Mouse (Mus musculus) forebrain, embryonic 11.5 days (tissue): ENCODE measurements at regions not wholly inside any gene's neighbourhood (a gene's known extent, or its start where the extent isn't known, plus 50 kb on each side); places are given as distances from the start of the nearest gene placed in this dataset.

Experiments used
- ATAC-seq: fragments of 200-750 bp; cut with Nextera tagmentation; replicated peaks from 2 replicates; pipeline ENCODE4 v1.8.0; 2017; ENCODE audit warnings: moderate TSS enrichment; ENCODE audit not compliant: low FRiP score
- DNase-seq: peaks from one replicate; pipeline ENCODE4 v3.0.0-alpha.2; 2017; ENCODE audit warnings: low spot score
- H3K27ac ChIP-seq: fragments of 300-500 bp; sonication (generic); 2 replicates; pipeline ENCODE4 v1.5.1; 2014; ENCODE audit warnings: low read depth, low read length
- H3K27me3 ChIP-seq: fragments of 300-500 bp; sonication (generic); 2 replicates; pipeline ENCODE4 v1.6.1; 2014; ENCODE audit warnings: mild to moderate bottlenecking, low read length, mixed read lengths; ENCODE audit not compliant: control insufficient read depth, insufficient read depth
- H3K36me3 ChIP-seq: fragments of 300-500 bp; sonication (generic); 2 replicates; pipeline ENCODE4 v1.6.1; 2014; ENCODE audit warnings: mild to moderate bottlenecking, low read length, moderate library complexity, mixed read lengths; ENCODE audit not compliant: control insufficient read depth, insufficient read depth
- H3K4me1 ChIP-seq: fragments of 300-500 bp; sonication (generic); replicated peaks from 2 replicates; pipeline ENCODE4 v1.6.1; 2014; ENCODE audit warnings: low read length, mixed read lengths; ENCODE audit not compliant: control insufficient read depth, insufficient read depth
- H3K4me2 ChIP-seq: fragments of 300-500 bp; sonication (generic); 2 replicates; pipeline ENCODE4 v1.6.1; 2014; ENCODE audit warnings: low read depth, mild to moderate bottlenecking, low read length, moderate library complexity, mixed read lengths; ENCODE audit not compliant: severe bottlenecking
- H3K4me3 ChIP-seq: fragments of 300-500 bp; sonication (generic); 2 replicates; pipeline ENCODE4 v1.5.1; 2014; ENCODE audit warnings: low read depth, low read length
- H3K9ac ChIP-seq: fragments of 300-500 bp; sonication (generic); 2 replicates; pipeline ENCODE4 v1.6.1; 2014; ENCODE audit warnings: low read length
- H3K9me3 ChIP-seq: fragments of 300-500 bp; sonication (generic); 2 replicates; pipeline ENCODE4 v1.6.1; 2016; ENCODE audit warnings: low read length, mixed read lengths; ENCODE audit not compliant: control insufficient read depth
- WGBS: fragments of 180-500 bp; shearing (Covaris S2); extraction: QIAGEN DNeasy Blood & Tissue Kit; methylation state at CpG from one replicate; pipeline ENCODE4 v1.1.7; 2014; 5-methylcytosine and 5-hydroxymethylcytosine counted together

GRCm38 (mm10) chrX:19150606-19151005, 330.5 kb downstream of the Tex13c3 start:
- H3K4me3 ChIP-seq: no peak overlapping the region
- ATAC-seq (no peak), DNase-seq (no peak)
- no peak overlapping the region for H3K4me2 ChIP-seq
- 97% methylated on average over 3 of the region's 3 CpGs for WGBS
- no peaks in the 10 kb centered on the region for H3K27me3 ChIP-seq
- no peak overlapping the region for H3K9ac ChIP-seq
- H3K9me3 ChIP-seq: no peaks in the 10 kb centered on the region
- no peaks in the 10 kb centered on the region for H3K4me1 ChIP-seq
- H3K36me3 ChIP-seq: no peaks in the 10 kb centered on the region
- no peak overlapping the region for H3K27ac ChIP-seq

GRCm38 (mm10) chrX:19148672-19149071, 332.4 kb downstream of the Tex13c3 start:
- Histone ChIP-seq H3K4me2 (no peak overlapping the region), H3K9ac (no peak overlapping the region), H3K36me3 (no peaks in the 10 kb centered on the region), H3K4me1 (no peaks in the 10 kb centered on the region), H3K4me3 (no peak overlapping the region), H3K27me3 (no peaks in the 10 kb centered on the region), H3K9me3 (no peaks in the 10 kb centered on the region), H3K27ac (no peak overlapping the region)
- DNase-seq (no peak), ATAC-seq (no peak)
- WGBS: 100% methylated on average over 1 of the region's 1 CpGs

- WGBS: 86% methylated on average over 3 of the region's 3 CpGs
- ATAC-seq (no peak), DNase-seq (no peak)
- H3K9me3 ChIP-seq: no peaks in the 10 kb centered on the region
- H3K9ac ChIP-seq: no peak overlapping the region
- H3K4me2 ChIP-seq: no peak overlapping the region
- no peak overlapping the region for H3K27ac ChIP-seq
- no peaks in the 10 kb centered on the region for H3K4me1 ChIP-seq
- H3K4me3 ChIP-seq: no peak overlapping the region
- no peaks in the 10 kb centered on the region for H3K27me3 ChIP-seq
- H3K36me3 ChIP-seq: no peaks in the 10 kb centered on the region
These were observed 332.9 kb downstream of the Tex13c3 start for GRCm38 (mm10) chrX:19148251-19148650.

GRCm38 (mm10) chrX:19112753-19113152, 368.4 kb downstream of the Tex13c3 start:
- DNase-seq (no peak), ATAC-seq (no peak)
- H3K4me2 ChIP-seq: no peak overlapping the region
- H3K4me1 ChIP-seq: no peaks in the 10 kb centered on the region
- WGBS: 87% methylated on average over 7 of the region's 7 CpGs
- H3K27ac ChIP-seq: no peak overlapping the region
- H3K9me3 ChIP-seq: no peaks in the 10 kb centered on the region
- H3K9ac ChIP-seq: no peak overlapping the region
- no peaks in the 10 kb centered on the region for H3K36me3 ChIP-seq
- no peak overlapping the region for H3K4me3 ChIP-seq
- no peaks in the 10 kb centered on the region for H3K27me3 ChIP-seq

- Histone ChIP-seq H3K4me3 (no peak overlapping the region), H3K36me3 (no peaks in the 10 kb centered on the region), H3K9ac (no peak overlapping the region), H3K4me2 (no peak overlapping the region), H3K27me3 (no peaks in the 10 kb centered on the region), H3K4me1 (no peaks in the 10 kb centered on the region), H3K27ac (no peak overlapping the region), H3K9me3 (no peaks in the 10 kb centered on the region)
- ATAC-seq (no peak), DNase-seq (no peak)
- 72% methylated on average over 2 of the region's 2 CpGs for WGBS
These were observed 378.2 kb downstream of the Tex13c3 start for GRCm38 (mm10) chrX:19102911-19103310.

- H3K27me3 ChIP-seq: no peaks in the 10 kb centered on the region
- H3K4me2 ChIP-seq: no peak overlapping the region
- H3K4me1 ChIP-seq: no peaks in the 10 kb centered on the region
- no peak overlapping the region for H3K4me3 ChIP-seq
- H3K27ac ChIP-seq: no peak overlapping the region
- ATAC-seq: no peak
- H3K9me3 ChIP-seq: no peaks in the 10 kb centered on the region
- DNase-seq: no peak
- no peak overlapping the region for H3K9ac ChIP-seq
- H3K36me3 ChIP-seq: no peaks in the 10 kb centered on the region
These were observed 385.2 kb downstream of the Tex13c3 start for GRCm38 (mm10) chrX:19095960-19096359.

GRCm38 (mm10) chrX:19084435-19084834, 396.7 kb downstream of the Tex13c3 start:
- no peak overlapping the region for H3K4me2 ChIP-seq
- H3K27me3 ChIP-seq: no peaks in the 10 kb centered on the region
- no peak overlapping the region for H3K4me3 ChIP-seq
- H3K36me3 ChIP-seq: no peaks in the 10 kb centered on the region
- no peak for DNase-seq
- H3K27ac ChIP-seq: no peak overlapping the region
- no peak for ATAC-seq
- 95% methylated on average over 1 of the region's 1 CpGs for WGBS
- H3K9ac ChIP-seq: no peak overlapping the region
- H3K9me3 ChIP-seq: no peaks in the 10 kb centered on the region
- H3K4me1 ChIP-seq: no peaks in the 10 kb centered on the region

GRCm38 (mm10) chrX:19080021-19080420, 401.1 kb downstream of the Tex13c3 start:
- H3K4me3 ChIP-seq: no peak overlapping the region
- WGBS: 66% methylated on average over 2 of the region's 2 CpGs
- no peak for ATAC-seq
- no peak overlapping the region for H3K9ac ChIP-seq
- DNase-seq: no peak
- H3K4me1 ChIP-seq: no peaks in the 10 kb centered on the region
- H3K36me3 ChIP-seq: no peaks in the 10 kb centered on the region
- no peaks in the 10 kb centered on the region for H3K27me3 ChIP-seq
- H3K4me2 ChIP-seq: no peak overlapping the region
- no peak overlapping the region for H3K27ac ChIP-seq
- H3K9me3 ChIP-seq: no peaks in the 10 kb centered on the region
